Mouse (Mus musculus) MEL (cell line): ENCODE data around the gene Cdk5r2.

Source experiments
- CTCF ChIP-seq, 3 experiments: IDR thresholded peaks in 2 of 3; conservative IDR thresholded peaks in 1 of 3; 2 replicates each; pipeline ENCODE4 v1.5.1; 2011 to 2012; ENCODE audit warnings: low read length in 3 of 3, low read depth in 2 of 3, mild to moderate bottlenecking in 2 of 3, improper control_type of control experiment in 1 of 3, inconsistent platforms in 1 of 3, mixed read lengths in 1 of 3, moderate library complexity in 1 of 3; ENCODE audit not compliant: control insufficient read depth in 1 of 3, insufficient read depth in 1 of 3, poor library complexity in 1 of 3, severe bottlenecking in 1 of 3
- JUND ChIP-seq: IDR thresholded peaks from 2 replicates; pipeline ENCODE4 v1.6.1; 2011; ENCODE audit warnings: low read depth, mild to moderate bottlenecking, improper control_type of control experiment, low read length
- MYC ChIP-seq: IDR thresholded peaks from 2 replicates; pipeline ENCODE4 v1.6.1; 2011; ENCODE audit warnings: low read depth, mild to moderate bottlenecking, low read length, improper control_type of control experiment, moderate library complexity

GRCm38 (mm10) chr1:74856791-74857190 lies 2.1 kb downstream of the Cdk5r2 start:
- TF ChIP-seq CTCF (IDR thresholded peaks at IDR 0.05 in 2 of 3, conservative IDR thresholded peaks at IDR 0.05 in 1 of 3; ENCODE audit: control insufficient read depth in 1 of 3, insufficient read depth in 1 of 3, low read depth in 2 of 3, low read length in 3 of 3, poor library complexity in 1 of 3, severe bottlenecking in 1 of 3) (no peak), JUND (no peak), MYC (no peak)
